Mouse (Mus musculus): ENCODE results near the gene Gm17545. TPM values are rescaled to one million over a fixed set of nuclear protein-coding genes. Genes with fewer than 3 reads are reported as not detected.

Gm17545 gene
- polyA plus RNA-seq, 1 experiment from 2014 or later: not detected

DNA sequence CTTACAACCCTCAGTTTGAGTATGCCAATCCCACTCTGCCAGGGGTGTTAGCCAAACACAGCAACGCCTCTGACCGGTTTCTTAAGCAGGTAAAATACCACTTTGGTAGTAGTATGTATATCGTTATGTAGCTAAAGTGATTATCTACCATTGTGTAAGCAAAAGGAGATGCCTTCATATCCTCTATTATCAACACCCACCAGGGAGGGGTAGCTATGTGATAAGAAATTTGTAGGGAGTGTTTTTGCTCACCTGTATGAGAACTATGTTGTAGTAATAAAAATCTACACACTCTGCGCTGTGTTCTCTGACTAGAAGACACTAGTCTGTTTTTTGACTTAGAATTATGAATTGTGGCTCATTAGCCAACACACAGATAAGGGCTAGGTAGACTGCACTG, 29.4 kb upstream of the Gm17545 start:
- Histone ChIP-seq H3K4me2 (replicated peaks; ENCODE audit: low read depth) (no peak overlapping the region), H3K9me3 (ENCODE audit: control insufficient read depth) (no peaks in the 10 kb centered on the region), H3K9ac (ENCODE audit: low read depth, low read length) (no peak overlapping the region), H3K27ac (ENCODE audit: low read depth, low read length) (no peak overlapping the region), H3K27me3 (replicated peaks; ENCODE audit: control insufficient read depth, insufficient read depth, low read length) (no peaks in the 10 kb centered on the region), H3K4me1 (replicated peaks; ENCODE audit: control insufficient read depth, insufficient read depth, low read length) (no peaks in the 10 kb centered on the region), H3K4me3 (ENCODE audit: low read depth, low read length) (no peak overlapping the region), H3K36me3 (ENCODE audit: control insufficient read depth, insufficient read depth) (no peaks in the 10 kb centered on the region)
- TF ChIP-seq CTCF (IDR thresholded peaks at IDR 0.05; ENCODE audit: low read depth): no peak
- no peak for ATAC-seq
- 78% methylated on average over 4 of the region's 4 CpGs for WGBS

DNA sequence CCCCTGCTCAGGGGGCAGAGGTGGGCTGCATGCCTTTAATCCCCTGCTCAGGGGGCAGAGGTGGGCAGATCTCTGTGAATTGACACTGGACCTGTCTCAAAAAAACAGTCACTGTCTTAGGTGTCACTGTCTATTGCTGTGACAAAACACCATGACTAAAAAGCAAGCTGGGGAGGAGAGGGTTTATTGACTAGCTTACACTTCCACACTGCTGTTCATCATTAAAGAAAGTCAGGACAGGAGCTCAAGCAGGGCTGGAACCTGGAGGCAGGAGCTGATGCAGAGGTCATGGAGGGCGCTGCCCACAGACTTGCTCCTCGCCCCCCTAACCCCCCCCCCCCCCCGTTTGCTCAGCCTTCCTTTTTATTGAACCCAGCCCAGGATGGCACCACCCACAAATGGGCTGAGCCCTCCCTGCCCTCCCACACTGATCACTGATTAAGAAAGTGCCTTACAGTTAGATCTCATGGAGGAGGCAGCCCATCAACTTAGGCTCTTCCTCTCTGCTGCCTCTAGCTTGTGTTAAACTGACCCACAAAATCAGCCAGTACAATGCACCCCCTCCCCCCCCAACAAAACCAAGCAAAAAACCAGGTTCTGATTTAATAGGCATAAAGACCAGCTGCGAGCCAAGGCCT, 25.9 kb upstream of the Gm17545 start:
- no peak for ATAC-seq
- Histone ChIP-seq H3K4me2 (replicated peaks; ENCODE audit: low read depth) (no peak overlapping the region), H3K4me1 (replicated peaks; ENCODE audit: control insufficient read depth, insufficient read depth, low read length) (no peaks in the 10 kb centered on the region), H3K27me3 (replicated peaks; ENCODE audit: control insufficient read depth, insufficient read depth, low read length) (no peaks in the 10 kb centered on the region), H3K9ac (ENCODE audit: low read depth, low read length) (no peak overlapping the region), H3K9me3 (ENCODE audit: control insufficient read depth) (no peaks in the 10 kb centered on the region), H3K4me3 (ENCODE audit: low read depth, low read length) (no peak overlapping the region), H3K27ac (ENCODE audit: low read depth, low read length) (no peak overlapping the region), H3K36me3 (ENCODE audit: control insufficient read depth, insufficient read depth) (no peaks in the 10 kb centered on the region)
- WGBS: 74% methylated on average over 3 of the region's 4 CpGs
- TF ChIP-seq CTCF (IDR thresholded peaks at IDR 0.05; ENCODE audit: low read depth): no peak

DNA sequence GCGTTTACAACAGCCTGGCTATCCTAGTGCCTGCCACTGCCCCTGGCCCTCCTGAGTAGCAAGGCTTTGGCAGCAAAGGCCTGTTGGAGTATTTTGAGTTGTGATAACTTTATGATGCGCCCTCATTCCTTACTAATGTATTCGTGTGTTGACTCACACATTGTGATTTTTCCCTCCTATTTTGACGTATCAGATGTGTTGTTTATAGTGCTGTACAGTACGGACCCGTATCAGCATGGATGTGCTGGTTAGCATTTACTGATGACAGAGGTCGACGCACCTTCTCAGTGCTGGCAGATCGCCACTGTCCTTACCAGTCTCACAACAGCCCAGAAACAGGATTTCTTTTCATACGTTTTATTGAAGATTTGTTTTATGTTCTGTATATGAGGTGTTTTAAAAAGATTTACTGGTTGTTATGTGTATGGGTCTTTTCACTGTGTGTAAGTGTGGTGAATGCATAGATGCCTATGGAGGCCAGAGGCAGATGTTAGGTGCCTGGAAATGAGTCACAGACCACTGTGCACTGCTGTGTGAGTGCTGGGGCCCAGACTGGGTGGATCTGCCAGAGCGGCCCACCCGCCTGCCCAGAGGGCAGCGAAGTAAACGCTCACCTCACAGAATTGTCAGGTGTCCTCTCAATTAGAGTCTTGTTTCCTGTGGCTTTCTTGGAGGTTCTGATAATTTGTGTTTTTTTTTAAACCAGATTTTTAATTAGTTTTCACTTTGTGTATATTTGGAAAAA, 25.3 kb upstream of the Gm17545 start:
- ATAC-seq: no peak
- no peak overlapping the region for H3K4me3 ChIP-seq (ENCODE audit: low read depth, low read length)
- no peaks in the 10 kb centered on the region for H3K36me3 ChIP-seq (ENCODE audit: control insufficient read depth, insufficient read depth)
- H3K4me1 ChIP-seq (replicated peaks; ENCODE audit: control insufficient read depth, insufficient read depth, low read length): no peaks in the 10 kb centered on the region
- no peak overlapping the region for H3K27ac ChIP-seq (ENCODE audit: low read depth, low read length)
- H3K9ac ChIP-seq (ENCODE audit: low read depth, low read length): no peak overlapping the region
- TF ChIP-seq CTCF (IDR thresholded peaks at IDR 0.05; ENCODE audit: low read depth): no peak
- no peak overlapping the region for H3K4me2 ChIP-seq (replicated peaks; ENCODE audit: low read depth)
- H3K27me3 ChIP-seq (replicated peaks; ENCODE audit: control insufficient read depth, insufficient read depth, low read length): no peaks in the 10 kb centered on the region
- no peaks in the 10 kb centered on the region for H3K9me3 ChIP-seq (ENCODE audit: control insufficient read depth)
- WGBS: 77% methylated on average over 14 of the region's 14 CpGs

DNA sequence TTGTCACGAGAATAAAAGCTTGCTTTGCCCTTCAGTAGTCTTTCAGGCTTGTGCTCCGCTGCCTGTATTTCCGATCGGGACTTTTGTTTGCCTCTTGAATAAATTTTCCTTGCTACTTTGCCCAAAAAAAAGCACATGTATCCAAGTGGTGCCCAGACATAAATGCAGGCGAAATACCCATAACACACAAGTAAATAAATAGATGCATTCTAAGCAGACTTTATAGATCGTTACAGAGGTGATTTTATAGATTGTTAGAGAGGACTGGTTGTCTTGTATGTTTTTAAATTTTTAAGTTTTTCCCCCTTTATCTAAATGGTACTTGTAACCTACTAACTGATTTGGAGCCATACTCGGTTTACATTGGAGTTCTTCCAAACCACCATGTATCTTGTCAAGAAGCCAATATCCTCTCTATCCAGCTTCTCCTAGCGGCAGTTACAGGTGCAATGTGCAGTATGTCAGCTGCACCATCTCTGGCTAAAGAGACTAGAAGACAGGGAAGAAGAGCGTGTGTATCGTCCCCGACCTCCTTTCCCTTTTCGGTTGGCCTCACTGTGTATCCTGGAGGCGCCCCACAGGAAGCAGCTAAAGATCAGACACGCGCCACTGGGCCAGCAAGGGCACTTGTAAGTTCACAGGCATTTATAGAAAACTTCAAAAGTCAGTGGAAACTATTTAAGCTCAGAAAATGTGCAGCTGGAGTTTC, 24.4 kb upstream of the Gm17545 start:
- Histone ChIP-seq H3K27ac (ENCODE audit: low read depth, low read length) (no peak overlapping the region), H3K9ac (ENCODE audit: low read depth, low read length) (no peak overlapping the region), H3K4me3 (ENCODE audit: low read depth, low read length) (no peak overlapping the region), H3K4me1 (replicated peaks; ENCODE audit: control insufficient read depth, insufficient read depth, low read length) (no peaks in the 10 kb centered on the region), H3K4me2 (replicated peaks; ENCODE audit: low read depth) (no peak overlapping the region; the same call in 1 of the 2 replicates), H3K27me3 (replicated peaks; ENCODE audit: control insufficient read depth, insufficient read depth, low read length) (no peaks in the 10 kb centered on the region), H3K36me3 (ENCODE audit: control insufficient read depth, insufficient read depth) (no peaks in the 10 kb centered on the region), H3K9me3 (ENCODE audit: control insufficient read depth) (no peaks in the 10 kb centered on the region)
- peak; percentile 25; the same call in 1 of the 2 replicates for TF ChIP-seq CTCF (IDR thresholded peaks at IDR 0.05; ENCODE audit: low read depth)
- WGBS: 63% methylated on average over 15 of the region's 15 CpGs
- ATAC-seq: no peak

DNA sequence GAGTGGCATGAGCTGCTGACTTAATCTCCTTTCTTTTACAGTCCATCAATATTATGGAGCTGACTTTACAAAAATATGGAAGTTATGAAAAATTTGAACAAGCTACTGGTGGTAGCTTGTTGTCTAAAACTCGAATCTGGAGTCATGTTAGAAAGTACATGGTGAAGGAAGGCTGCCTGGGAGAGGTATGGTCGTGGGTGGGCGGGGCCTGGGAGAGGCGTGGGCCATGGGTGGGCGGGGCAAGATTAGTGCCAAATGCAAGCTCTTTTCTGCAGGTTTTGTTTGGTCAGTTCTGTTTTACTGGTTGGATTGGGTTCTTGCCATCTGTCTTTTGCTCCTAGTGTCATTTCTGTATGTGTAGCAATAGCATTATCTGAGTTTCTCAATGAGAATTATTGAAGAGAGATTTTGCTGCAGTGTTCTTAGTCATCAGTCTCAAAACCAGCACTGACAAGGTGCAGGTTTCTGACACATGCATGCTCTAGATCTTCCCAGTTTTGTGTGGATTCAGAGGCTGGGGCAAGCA, 23.7 kb upstream of the Gm17545 start:
- no peak overlapping the region for H3K27ac ChIP-seq (ENCODE audit: low read depth, low read length)
- no peak overlapping the region for H3K9ac ChIP-seq (ENCODE audit: low read depth, low read length)
- WGBS: 39% methylated on average over 5 of the region's 5 CpGs
- H3K9me3 ChIP-seq (ENCODE audit: control insufficient read depth): no peaks in the 10 kb centered on the region
- H3K27me3 ChIP-seq (replicated peaks; ENCODE audit: control insufficient read depth, insufficient read depth, low read length): no peaks in the 10 kb centered on the region
- no peak overlapping the region; the same call in 1 of the 2 replicates for H3K4me2 ChIP-seq (replicated peaks; ENCODE audit: low read depth)
- ATAC-seq: no peak
- no peak overlapping the region for H3K4me3 ChIP-seq (ENCODE audit: low read depth, low read length)
- no peaks in the 10 kb centered on the region for H3K36me3 ChIP-seq (ENCODE audit: control insufficient read depth, insufficient read depth)
- H3K4me1 ChIP-seq (replicated peaks; ENCODE audit: control insufficient read depth, insufficient read depth, low read length): no peaks in the 10 kb centered on the region
- TF ChIP-seq CTCF (IDR thresholded peaks at IDR 0.05; ENCODE audit: low read depth): no peak

DNA sequence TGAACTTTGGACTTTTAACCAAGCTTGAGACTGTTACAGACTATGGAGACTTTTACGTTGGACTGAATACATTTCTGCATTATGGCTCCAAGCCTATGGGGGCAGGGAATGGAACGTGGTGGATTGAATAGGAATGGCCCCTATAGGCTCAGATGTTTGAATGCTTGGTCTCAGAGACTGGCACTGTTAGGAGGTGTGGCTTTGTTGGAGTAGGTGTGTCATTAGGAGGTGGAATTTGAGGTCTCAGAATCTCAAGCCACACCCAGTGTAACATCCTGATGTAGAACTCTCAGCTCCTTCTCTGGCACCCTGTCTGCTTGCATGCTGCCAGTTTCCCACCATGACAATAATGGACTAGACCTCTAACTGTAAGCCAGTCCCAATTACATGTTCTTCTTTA, 20.9 kb upstream of the Gm17545 start:
- no peak overlapping the region for H3K27ac ChIP-seq (ENCODE audit: low read depth, low read length)
- no peaks in the 10 kb centered on the region for H3K9me3 ChIP-seq (ENCODE audit: control insufficient read depth)
- ATAC-seq: 0 out of 2 replicates have a peak, but pooled peaks have one; percentile 33
- no peak overlapping the region for H3K4me3 ChIP-seq (ENCODE audit: low read depth, low read length)
- no peaks in the 10 kb centered on the region for H3K4me1 ChIP-seq (replicated peaks; ENCODE audit: control insufficient read depth, insufficient read depth, low read length)
- H3K9ac ChIP-seq (ENCODE audit: low read depth, low read length): no peak overlapping the region
- no peak for TF ChIP-seq CTCF (IDR thresholded peaks at IDR 0.05; ENCODE audit: low read depth)
- no peaks in the 10 kb centered on the region for H3K36me3 ChIP-seq (ENCODE audit: control insufficient read depth, insufficient read depth)
- 56% methylated on average over 2 of the region's 2 CpGs for WGBS
- H3K4me2 ChIP-seq (replicated peaks; ENCODE audit: low read depth): no peak overlapping the region
- H3K27me3 ChIP-seq (replicated peaks; ENCODE audit: control insufficient read depth, insufficient read depth, low read length): no peaks in the 10 kb centered on the region

Measured in intestine, postnatal 0 days (tissue).